Mouse (Mus musculus) MEL (cell line): ENCODE measurements around the gene Art3.

Experiments
- CTCF ChIP-seq, 3 experiments: IDR thresholded peaks in 2 of 3; conservative IDR thresholded peaks in 1 of 3; 2 replicates each; pipeline ENCODE4 v1.5.1; 2011 to 2012; ENCODE audit warnings: low read length in 3 of 3, low read depth in 2 of 3, mild to moderate bottlenecking in 2 of 3, improper control_type of control experiment in 1 of 3, inconsistent platforms in 1 of 3, mixed read lengths in 1 of 3, moderate library complexity in 1 of 3; ENCODE audit not compliant: control insufficient read depth in 1 of 3, insufficient read depth in 1 of 3, poor library complexity in 1 of 3, severe bottlenecking in 1 of 3
- KAT2A ChIP-seq: conservative IDR thresholded peaks from 2 replicates; pipeline ENCODE4 v1.6.1; 2012; ENCODE audit warnings: low read depth, low read length, improper control_type of control experiment, inconsistent platforms

DNA sequence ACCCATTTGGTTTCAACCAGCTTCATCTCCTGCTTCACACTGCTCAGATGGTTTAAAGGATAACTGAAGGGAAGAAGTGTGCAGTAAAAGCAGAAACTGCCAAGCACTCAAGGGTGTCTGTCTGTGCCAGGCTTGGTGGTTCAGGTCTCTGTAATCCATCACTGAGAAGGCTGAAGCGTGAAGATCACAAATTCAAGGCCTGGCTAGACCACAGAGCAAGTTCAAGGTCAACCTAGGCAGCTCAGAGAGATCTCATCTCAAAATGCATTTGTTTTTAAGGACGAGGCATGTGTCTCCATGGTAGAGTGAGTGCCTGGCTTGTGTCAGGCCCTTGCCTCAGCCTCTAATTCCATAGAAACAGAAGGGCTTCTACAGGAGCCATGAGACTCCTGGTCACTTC, 113.4 kb downstream of the Art3 start:
- no peak for TF ChIP-seq KAT2A
- no peak for TF ChIP-seq CTCF (IDR thresholded peaks at IDR 0.05 in 2 of 3, conservative IDR thresholded peaks at IDR 0.05 in 1 of 3; ENCODE audit: control insufficient read depth in 1 of 3, insufficient read depth in 1 of 3, low read depth in 2 of 3, low read length in 3 of 3, poor library complexity in 1 of 3, severe bottlenecking in 1 of 3)
